Mouse (Mus musculus) ES-E14 (cell line): ENCODE measurements around the gene Ocrl.

ENCODE experiments used
- CHD2 ChIP-seq: IDR thresholded peaks from 2 replicates; pipeline ENCODE4 v1.6.1; 2014; ENCODE audit warnings: mild to moderate bottlenecking, low read depth, low read length, inconsistent platforms
- MAFK ChIP-seq: IDR thresholded peaks from 2 replicates; pipeline ENCODE4 v1.6.1; 2014; ENCODE audit warnings: mild to moderate bottlenecking, low read depth, low read length, inconsistent platforms; ENCODE audit not compliant: insufficient read depth

- TF ChIP-seq CHD2: no peak
- TF ChIP-seq MAFK: no peak
Measured at GRCm38 (mm10) chrX:47962579-47962978, 50.4 kb downstream of the Ocrl start.
